In the genomic region with DNA sequence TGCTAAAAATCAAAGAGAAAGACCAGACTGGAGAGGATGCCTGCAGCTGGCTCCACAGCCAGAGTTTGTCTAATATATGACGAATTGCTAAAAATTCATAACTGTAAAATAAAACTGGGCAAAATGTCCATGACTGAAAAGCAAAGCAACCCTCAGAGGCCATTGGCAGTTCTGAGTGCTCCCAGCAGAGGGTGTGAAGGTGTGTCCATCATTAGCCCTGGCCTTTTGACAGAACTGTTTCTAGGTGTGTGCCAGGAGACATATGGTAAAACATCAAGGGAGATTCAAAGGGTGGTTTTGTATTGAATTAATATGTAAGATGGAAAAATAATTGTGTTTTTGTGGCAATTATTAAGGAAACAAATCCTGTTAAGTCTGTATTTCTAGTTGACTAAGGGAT, we compare ENCODE assay signal across 10 mouse cellular contexts. TPM values are rescaled to one million over a fixed set of nuclear protein-coding genes. Genes with fewer than 3 reads are reported as not detected.
DNase-seq lines count a peak whose midpoint lies in the region; ATAC-seq lines count a peak whose summit lies in the region.
"Had no signal": no experiment of that assay in that cellular context is flagged by ENCODE, and none has a peak within 500 bp of the region (broad histone marks: within the 10 kb centered on the region; RNA-seq: fewer than 3 reads in every experiment).

No protein-coding gene starts in this region.

- intact Hi-C loops in heart, postnatal 10 days (cut with DNase I), result no loop called here

- H3K9ac ChIP-seq in intestine, embryonic 14.5 days (ENCODE audit: low read length), result no peak overlapping the region
- no peak overlapping the region for H3K9ac ChIP-seq in intestine, embryonic 16.5 days (ENCODE audit: low read depth, low read length)
- H3K9ac ChIP-seq in forebrain, embryonic 15.5 days (replicated peaks), result no peak overlapping the region
- H3K9ac ChIP-seq: embryonic facial prominence, embryonic 15.5 days had no signal

- no peaks in the 10 kb centered on the region for H3K27me3 ChIP-seq in intestine, embryonic 14.5 days (replicated peaks; ENCODE audit: control insufficient read depth, insufficient read depth, low read length)
- no peaks in the 10 kb centered on the region for H3K27me3 ChIP-seq in intestine, embryonic 16.5 days (replicated peaks; ENCODE audit: control insufficient read depth, insufficient read depth, low read length)
- no peaks in the 10 kb centered on the region for H3K27me3 ChIP-seq in forebrain, embryonic 15.5 days
- H3K27me3 ChIP-seq: embryonic facial prominence, embryonic 15.5 days; megakaryocyte, embryonic 14.5 days had no signal

- ATAC-seq in intestine, embryonic 14.5 days (replicated peaks; ENCODE audit: low FRiP score, low TSS enrichment, low read depth), result no peak
- no peak for ATAC-seq in intestine, embryonic 16.5 days
- ATAC-seq in CD4-positive, CD25-positive, alpha-beta regulatory T cell, adult 4 months, result peak; percentile 53
- no peak for ATAC-seq in forebrain, embryonic 15.5 days (replicated peaks)

- no peak overlapping the region for H3K4me2 ChIP-seq in intestine, embryonic 14.5 days (ENCODE audit: low read length)
- no peak overlapping the region for H3K4me2 ChIP-seq in intestine, embryonic 16.5 days (ENCODE audit: low read depth, low read length)
- H3K4me2 ChIP-seq in forebrain, embryonic 15.5 days (replicated peaks), result no peak overlapping the region
- H3K4me2 ChIP-seq: embryonic facial prominence, embryonic 15.5 days had no signal

- no peaks in the 10 kb centered on the region for H3K4me1 ChIP-seq in intestine, embryonic 14.5 days (replicated peaks; ENCODE audit: control insufficient read depth, insufficient read depth, low read length)
- H3K4me1 ChIP-seq in intestine, embryonic 16.5 days (ENCODE audit: control insufficient read depth, insufficient read depth, low read length), result no peaks in the 10 kb centered on the region
- H3K4me1 ChIP-seq in forebrain, embryonic 15.5 days, result no peaks in the 10 kb centered on the region
- H3K4me1 ChIP-seq: embryonic facial prominence, embryonic 15.5 days had no signal

- H3K36me3 ChIP-seq in intestine, embryonic 14.5 days (ENCODE audit: control insufficient read depth, insufficient read depth, low read length), result no peaks in the 10 kb centered on the region
- no peaks in the 10 kb centered on the region for H3K36me3 ChIP-seq in intestine, embryonic 16.5 days (ENCODE audit: control insufficient read depth, insufficient read depth, low read length)
- no peaks in the 10 kb centered on the region for H3K36me3 ChIP-seq in forebrain, embryonic 15.5 days
- H3K36me3 ChIP-seq: embryonic facial prominence, embryonic 15.5 days had no signal

- 80% methylated on average over 1 of the region's 1 CpGs for WGBS in intestine, embryonic 14.5 days
- 89% methylated on average over 1 of the region's 1 CpGs for WGBS in intestine, embryonic 16.5 days
- WGBS in forebrain, embryonic 15.5 days, result 92% methylated on average over 1 of the region's 1 CpGs

- no peak overlapping the region for H3K4me3 ChIP-seq in intestine, embryonic 14.5 days (ENCODE audit: low read depth, low read length)
- H3K4me3 ChIP-seq in intestine, embryonic 16.5 days (ENCODE audit: low read length), result no peak overlapping the region
- H3K4me3 ChIP-seq in forebrain, embryonic 15.5 days, result no peak overlapping the region
- H3K4me3 ChIP-seq: embryonic facial prominence, embryonic 15.5 days; megakaryocyte, embryonic 14.5 days had no signal

- peak; percentile 65 for DNase-seq in intestine, embryonic 14.5 days (ENCODE audit: low spot score)
- peak; percentile 20 to 52 for DNase-seq in adrenal gland, postnatal 36 days
- peak; percentile 46 to 73 for DNase-seq in heart, postnatal 10 days
- peak; percentile 68 for DNase-seq in naive thymus-derived CD4-positive, alpha-beta T cell, adult 2 months (ENCODE audit: low read depth)
- no peak for DNase-seq in left cerebral cortex, adult 9 months (ENCODE audit: low spot score in 2 of 2)

- no peak overlapping the region for H3K27ac ChIP-seq in intestine, embryonic 14.5 days (ENCODE audit: low read depth)
- H3K27ac ChIP-seq in intestine, embryonic 16.5 days (ENCODE audit: low read length), result no peak overlapping the region
- H3K27ac ChIP-seq in forebrain, embryonic 15.5 days (replicated peaks), result no peak overlapping the region
- H3K27ac ChIP-seq: embryonic facial prominence, embryonic 15.5 days had no signal

- no peaks in the 10 kb centered on the region for H3K9me3 ChIP-seq in intestine, embryonic 14.5 days (ENCODE audit: control insufficient read depth, low read length)
- no peaks in the 10 kb centered on the region for H3K9me3 ChIP-seq in intestine, embryonic 16.5 days (ENCODE audit: control insufficient read depth, low read length)
- H3K9me3 ChIP-seq in forebrain, embryonic 15.5 days, result no peaks in the 10 kb centered on the region
- H3K9me3 ChIP-seq: embryonic facial prominence, embryonic 15.5 days; megakaryocyte, embryonic 14.5 days had no signal

RNA-seq across cellular contexts. Expression of a gene that starts 9.2 kb away (rescaled TPM):
- polyA plus RNA-seq in intestine, embryonic 14.5 days (2014; fragmentation: Nextera tagmentation; extraction: Ambion mirVana), result 11.9 and 12.4 TPM in 2 replicates
- polyA plus RNA-seq in intestine, embryonic 16.5 days (2015; fragmentation: Nextera tagmentation; extraction: Ambion mirVana), result 6.3 and 7.1 TPM in 2 replicates
- polyA plus RNA-seq in CD4-positive, CD25-positive, alpha-beta regulatory T cell, adult 4 months (2017; shearing (Covaris generic)), result 10 to 100 TPM; 10.5 to 11.2 TPM
- total RNA-seq in adrenal gland, postnatal 36 days (2021), result 10 to 100 TPM; 16.0 to 18.4 TPM
- 10 to 100 TPM; 10.2 to 10.3 TPM for total RNA-seq in heart, postnatal 10 days (2021)
- 25.6 and 27.0 TPM in 2 replicates for polyA plus RNA-seq in forebrain, embryonic 15.5 days (2015; fragmentation: Nextera tagmentation; extraction: Ambion mirVana)

RNA-seq across cellular contexts. Expression of a gene that starts 45.1 kb away (rescaled TPM):
- 0.72 and 0.81 TPM in 2 replicates for polyA plus RNA-seq in intestine, embryonic 14.5 days (2014; fragmentation: Nextera tagmentation; extraction: Ambion mirVana)
- 2.2 and 2.8 TPM in 2 replicates for polyA plus RNA-seq in intestine, embryonic 16.5 days (2015; fragmentation: Nextera tagmentation; extraction: Ambion mirVana)
- polyA plus RNA-seq in CD4-positive, CD25-positive, alpha-beta regulatory T cell, adult 4 months (2017; shearing (Covaris generic)), result 100 to 1,000 TPM; 350 to 445 TPM
- total RNA-seq in adrenal gland, postnatal 36 days (2021), result 1 to 10 TPM; 1.4 to 1.7 TPM
- under 1 TPM; 0.47 to 0.72 TPM for total RNA-seq in heart, postnatal 10 days (2021)
- 0.24 and 0.28 TPM in 2 replicates for polyA plus RNA-seq in forebrain, embryonic 15.5 days (2015; fragmentation: Nextera tagmentation; extraction: Ambion mirVana)

Comparison
In these comparisons a context has a peak if more than half of its experiments do, and no peak if none do; other contexts are left out.
1. DNase-seq: peak in intestine, embryonic 14.5 days (single experiment), adrenal gland, postnatal 36 days (2 of 2), heart, postnatal 10 days (2 of 2) and naive thymus-derived CD4-positive, alpha-beta T cell, adult 2 months (single experiment); none in left cerebral cortex, adult 9 months (0 of 2).
2. RNA of a gene that starts 45.1 kb away (polyA plus RNA-seq): 350 to 445 TPM in CD4-positive, CD25-positive, alpha-beta regulatory T cell, adult 4 months; 2.2 to 2.8 TPM in intestine, embryonic 16.5 days, 0.72 to 0.81 TPM in intestine, embryonic 14.5 days and 0.24 to 0.28 TPM in forebrain, embryonic 15.5 days; every median in the first group is over 10 times any median in the second.